Mouse (Mus musculus): ENCODE results near the gene Tor1aip2.
A peak's percentile ranks its signal among the peaks of the same experiment; 100 is the strongest.
"Not testable (repeated sequence)": the region's sequence is repeated elsewhere in the genome, so short reads cannot be mapped to it uniquely, and the experiment has no call there.

Gene Tor1aip2

DNA sequence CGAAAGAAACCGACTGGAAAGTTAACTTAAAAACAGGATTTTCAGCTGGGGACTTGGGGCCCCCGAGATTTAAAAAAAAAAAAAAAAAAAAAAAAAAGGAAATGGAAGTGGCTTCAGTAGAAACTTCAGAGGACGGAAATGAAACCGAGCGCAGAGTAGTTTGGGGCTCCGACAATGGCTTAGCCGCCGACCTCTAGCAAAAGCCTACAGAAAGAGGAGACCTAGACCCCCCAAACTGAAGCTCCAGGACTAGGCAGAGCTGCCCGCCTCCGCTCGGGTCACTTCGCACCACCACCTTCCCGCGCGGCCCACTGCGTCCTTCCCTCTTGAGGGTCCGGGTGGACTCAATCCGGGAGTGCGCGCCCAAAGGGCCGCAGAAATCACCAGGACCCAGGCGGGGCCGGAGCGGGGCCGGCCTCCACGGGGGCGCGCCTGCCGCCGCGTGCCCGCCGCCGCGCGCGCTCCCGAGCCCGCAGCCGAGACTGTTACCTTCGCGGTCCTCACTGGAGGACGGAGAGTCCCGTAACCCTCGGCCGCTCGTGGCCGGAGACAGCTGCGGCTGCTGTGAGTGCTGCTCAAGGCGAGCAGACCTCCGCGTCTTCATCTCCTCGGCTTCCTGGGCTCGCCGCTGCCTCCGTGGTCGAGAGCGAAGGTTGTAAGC, at the start of gene Tor1aip2:
TSS of gene Tor1aip2 (plus strand) at position 135 of the 661 bp plus-strand sequence.
- peak in 1 of 2 experiments; percentile 75 for DNase-seq (ENCODE audit: low spot score in 2 of 2)

- no peak for DNase-seq (ENCODE audit: low spot score in 2 of 2)
Measured at GRCm38 (mm10) chr1:155987625-155988024, 47.6 kb upstream of the Tor1aip2 start.

GRCm38 (mm10) chr1:155989387-155989786, 45.8 kb upstream of the Tor1aip2 start:
- DNase-seq (ENCODE audit: low spot score in 2 of 2), result no peak

DNA sequence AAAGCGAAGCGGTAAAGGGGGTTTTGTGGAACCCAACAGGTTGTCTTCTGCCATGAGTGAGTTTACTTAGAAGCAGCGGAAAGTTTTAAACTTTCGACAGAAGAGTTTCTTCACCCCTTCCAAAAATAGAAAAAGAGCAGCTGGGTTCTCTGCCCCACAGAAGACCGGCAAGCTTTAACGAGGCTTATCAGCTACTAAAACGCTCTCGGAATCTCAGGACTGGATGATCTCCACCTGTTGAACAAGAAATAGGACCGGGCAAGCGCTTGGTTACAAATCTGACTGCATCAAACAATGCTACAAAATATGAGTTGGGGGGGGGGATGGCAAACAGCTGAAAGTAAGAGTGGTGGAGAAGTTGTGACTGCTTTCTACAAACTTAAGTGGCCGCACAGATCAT, 44.8 kb upstream of the Tor1aip2 start:
- no peak for DNase-seq (ENCODE audit: low spot score in 2 of 2)

GRCm38 (mm10) chr1:155994524-155994923, 40.7 kb upstream of the Tor1aip2 start:
- DNase-seq (ENCODE audit: low spot score in 2 of 2), result no peak

DNA sequence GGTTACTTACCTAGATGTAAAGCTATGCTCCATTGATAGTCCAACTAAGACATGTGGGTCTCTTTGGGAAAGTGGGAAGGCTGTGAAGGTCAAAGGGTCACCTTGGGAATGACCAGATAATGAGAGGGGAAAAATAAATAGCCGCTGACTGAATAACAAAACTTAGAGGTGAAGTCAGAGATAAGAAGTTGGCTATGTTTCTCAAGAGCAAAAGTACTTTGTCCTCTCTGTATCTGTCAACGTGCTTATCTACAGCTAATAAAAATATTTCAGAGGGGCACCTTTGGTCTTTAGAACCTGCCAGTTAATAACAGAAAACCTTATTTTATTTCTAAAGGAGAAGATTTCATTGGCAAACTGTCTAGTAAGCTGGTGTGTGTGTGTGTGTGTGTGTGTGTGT, 39.6 kb upstream of the Tor1aip2 start:
- DNase-seq (ENCODE audit: low spot score in 2 of 2), result no peak

GRCm38 (mm10) chr1:156002366-156002765, 32.8 kb upstream of the Tor1aip2 start:
- no peak for DNase-seq (ENCODE audit: low spot score in 2 of 2)

DNA sequence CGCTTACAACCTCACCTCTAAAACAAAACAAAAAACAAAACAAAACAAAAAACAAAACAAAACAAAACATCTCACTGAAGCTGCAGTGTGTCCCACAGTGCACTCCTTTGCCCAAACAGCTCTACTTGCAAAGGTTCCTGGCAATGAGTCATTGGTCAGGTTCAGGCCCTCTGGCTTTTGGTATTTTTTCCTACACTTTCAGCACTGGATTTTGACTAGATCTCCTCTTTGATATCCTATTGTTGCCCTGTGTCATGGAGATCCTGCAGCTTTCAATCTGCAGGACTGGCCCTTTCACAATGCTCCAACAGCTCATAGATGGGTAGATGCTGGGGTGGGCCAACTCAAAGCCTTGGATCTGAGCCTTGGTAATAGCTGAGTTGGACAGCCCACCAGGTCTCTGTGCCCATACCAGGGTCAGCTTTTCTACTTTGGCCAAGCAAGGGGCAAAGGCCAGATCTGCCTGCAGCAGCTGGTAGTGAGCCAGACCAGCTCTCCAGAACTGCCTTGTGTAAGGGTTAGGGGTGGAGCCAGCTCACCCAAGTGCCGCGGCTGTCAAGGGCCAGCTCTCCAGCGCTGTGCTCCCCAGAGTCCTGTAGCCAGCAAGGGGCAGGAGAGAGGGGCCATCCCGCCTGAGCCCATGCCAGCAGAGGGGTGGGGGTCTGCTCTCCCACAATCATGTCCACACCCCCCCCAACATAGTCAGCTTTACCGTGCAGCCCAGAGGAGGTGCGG, 31.8 kb upstream of the Tor1aip2 start:
- no peak for DNase-seq (ENCODE audit: low spot score in 2 of 2)

DNA sequence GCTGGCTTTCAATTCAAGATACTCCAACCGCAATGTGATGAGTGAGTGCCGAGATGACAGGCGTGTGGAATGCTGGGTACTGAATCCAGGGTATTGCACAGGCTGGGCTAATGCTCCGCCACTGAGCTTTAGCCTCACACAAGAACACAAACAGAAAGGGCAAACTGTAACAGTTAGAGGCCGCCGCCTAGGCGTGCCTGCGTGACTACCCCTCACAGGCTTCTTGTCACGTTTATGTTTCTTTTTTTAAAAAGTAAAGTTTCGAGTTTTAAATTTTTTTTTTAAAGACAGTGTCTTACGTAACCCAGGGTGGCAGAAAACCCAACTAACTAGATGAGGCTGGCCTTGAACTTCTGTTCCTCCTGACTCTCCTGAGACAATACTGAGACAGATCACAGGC, 29.3 kb upstream of the Tor1aip2 start:
- no peak for DNase-seq (ENCODE audit: low spot score in 2 of 2)

DNA sequence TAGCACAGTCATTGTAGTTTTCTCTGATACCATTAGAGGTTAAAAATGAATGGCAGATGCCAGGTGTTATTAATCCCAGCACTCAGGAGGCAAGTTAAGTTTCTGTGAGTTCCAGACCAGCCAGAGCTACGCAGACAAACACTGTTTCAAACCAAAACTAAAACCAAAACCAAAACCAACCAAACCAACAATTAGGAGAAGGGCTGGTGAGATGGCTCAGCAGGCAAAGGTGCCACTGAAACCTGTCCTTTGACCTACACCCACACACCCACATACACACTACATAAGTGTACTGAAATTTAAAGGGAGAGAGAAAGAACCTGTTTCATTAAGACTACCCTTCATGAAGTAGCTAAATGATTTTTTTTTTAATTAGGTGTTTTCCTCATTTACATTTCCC, 26.2 kb upstream of the Tor1aip2 start:
- no peak for DNase-seq (ENCODE audit: low spot score in 2 of 2)

DNA sequence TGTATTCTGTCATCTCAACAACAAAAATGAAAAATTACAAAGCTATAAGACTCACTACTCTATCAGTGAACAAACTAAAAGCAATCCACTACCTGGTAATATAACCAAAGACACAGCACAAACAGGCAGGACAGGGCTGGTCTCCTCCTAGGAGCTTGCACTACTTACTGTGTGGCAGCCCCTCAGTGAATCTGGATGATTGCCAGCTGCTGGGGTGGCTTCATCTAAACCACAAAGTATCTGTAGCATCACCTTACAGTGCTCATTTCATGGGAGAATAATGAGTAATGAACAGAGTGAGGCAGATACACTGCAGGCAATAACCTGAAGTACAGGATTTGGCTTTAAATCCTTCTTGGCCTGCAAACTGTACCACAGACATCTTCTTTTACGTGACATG, 15.4 kb upstream of the Tor1aip2 start:
- DNase-seq (ENCODE audit: low spot score in 2 of 2), result no peak

- no peak for DNase-seq (ENCODE audit: low spot score in 2 of 2)
Measured at GRCm38 (mm10) chr1:156020402-156020801, 14.8 kb upstream of the Tor1aip2 start.

- no peak for DNase-seq (ENCODE audit: low spot score in 2 of 2)
Measured at GRCm38 (mm10) chr1:156024831-156025503, 10.2 kb upstream of the Tor1aip2 start.

GRCm38 (mm10) chr1:156027849-156028248, 7.4 kb upstream of the Tor1aip2 start:
- no peak for DNase-seq (ENCODE audit: low spot score in 2 of 2)

- DNase-seq (ENCODE audit: low spot score in 2 of 2), result no peak
Measured at GRCm38 (mm10) chr1:156028340-156028975, 6.7 kb upstream of the Tor1aip2 start.

DNA sequence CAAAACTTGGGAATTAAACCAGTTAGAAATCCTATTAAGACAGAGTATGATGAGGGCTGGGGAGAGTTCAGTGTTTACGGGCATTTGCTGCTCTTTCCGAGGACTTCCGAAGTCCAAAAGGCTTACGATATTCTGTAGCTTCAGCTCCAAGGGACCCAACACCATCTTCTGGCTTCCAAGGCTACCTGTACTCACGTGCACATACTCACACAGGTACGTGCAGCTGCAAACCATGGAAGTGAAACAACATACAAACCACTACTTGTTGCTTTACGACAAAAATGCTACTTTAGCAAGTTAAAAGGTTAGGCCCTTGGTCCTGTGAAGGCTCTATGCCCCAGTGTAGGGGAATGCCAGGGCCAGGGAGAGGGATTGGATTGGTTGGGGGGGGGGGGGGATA, 1.3 kb upstream of the Tor1aip2 start:
- DNase-seq (ENCODE audit: low spot score in 2 of 2), result no peak

DNA sequence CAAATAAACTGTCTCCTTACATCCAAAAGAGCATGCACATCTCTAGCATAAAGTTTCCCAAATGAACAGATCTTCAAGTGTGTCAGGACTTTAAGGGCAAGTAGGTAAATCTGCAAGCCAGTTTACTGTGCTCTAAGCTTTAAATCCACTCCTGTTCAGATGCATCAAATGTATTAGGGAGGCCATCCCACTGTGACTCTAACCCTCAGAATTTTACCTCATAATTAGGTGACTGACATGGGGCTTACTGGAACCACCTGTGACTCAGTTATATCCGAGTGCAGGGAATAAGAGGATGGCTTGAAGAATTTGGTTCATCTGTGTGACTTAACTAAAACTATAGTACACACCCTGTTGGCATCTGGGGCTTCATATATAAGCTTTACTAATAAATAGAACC, 542 bp upstream of the Tor1aip2 start:
- no peak for DNase-seq (ENCODE audit: low spot score in 2 of 2)

DNA sequence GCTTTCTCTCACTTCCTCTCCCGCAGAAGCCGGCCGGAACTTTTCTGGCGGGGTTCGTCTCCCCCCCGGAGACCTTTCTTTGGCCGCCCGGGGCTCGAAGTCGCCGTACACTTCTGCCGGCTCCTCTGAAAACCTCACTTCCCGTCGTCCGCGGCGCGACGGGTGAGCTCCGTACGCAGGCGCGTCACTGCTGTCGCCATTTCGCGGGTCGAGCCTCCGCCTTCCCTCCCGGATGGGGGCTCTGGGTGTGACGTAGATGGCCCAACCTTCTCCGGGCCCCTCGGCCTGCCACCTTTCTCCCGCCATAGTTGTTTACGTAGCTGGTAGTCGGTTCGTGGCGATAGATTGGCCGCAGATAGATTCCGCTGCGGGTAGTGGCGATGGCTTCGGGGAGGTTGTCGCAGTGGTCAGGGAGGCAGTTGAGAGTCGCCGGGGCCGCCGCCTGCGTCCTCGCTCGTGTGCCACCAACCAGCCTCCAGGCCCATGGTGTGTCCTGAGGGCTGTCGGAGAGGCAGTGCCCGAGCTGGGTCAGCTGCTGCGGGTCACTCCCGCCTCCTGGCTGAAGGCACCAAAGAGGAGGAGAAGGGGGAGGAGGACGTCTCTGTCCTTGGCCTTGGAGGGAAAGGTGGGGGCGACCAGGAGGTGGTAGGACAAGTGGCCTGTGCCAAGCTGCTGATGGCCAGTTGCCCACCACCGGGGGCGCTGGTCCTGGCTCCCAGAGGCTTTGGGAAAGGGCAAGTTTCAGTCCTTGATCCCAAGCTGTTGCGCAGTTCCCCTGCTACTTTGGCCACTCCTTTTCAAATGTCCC, 931 bp downstream of the Tor1aip2 start, which contains the start of gene Tor1aip1:
TSS of gene Tor1aip1 (minus strand) at position 551 of the 808 bp plus-strand sequence.
- DNase-seq (ENCODE audit: low spot score in 2 of 2), result peak; percentile 94 to 95

DNA sequence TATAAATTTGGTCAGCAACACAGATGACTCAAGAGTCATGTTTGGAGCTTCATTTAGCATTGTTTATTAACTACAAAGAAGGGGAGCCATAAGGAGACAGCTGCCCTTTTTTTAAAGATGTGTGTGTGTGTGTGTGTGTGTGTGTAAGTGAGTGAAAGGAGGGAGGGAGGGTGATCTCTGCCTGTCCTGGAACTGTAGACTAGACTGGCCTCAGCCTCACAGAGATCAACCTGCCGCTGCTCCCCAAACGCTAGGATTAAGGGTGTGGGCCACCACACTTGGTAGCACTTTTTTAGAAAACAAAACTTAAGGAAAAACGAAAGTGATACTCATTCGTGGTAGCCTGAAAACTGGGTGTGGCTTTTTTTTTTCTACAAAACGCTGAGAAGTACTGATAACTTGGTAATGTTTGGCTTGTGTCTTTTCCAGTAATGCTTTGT, 2.0 kb downstream of the Tor1aip2 start:
- peak; percentile 10 to 25 for DNase-seq (ENCODE audit: low spot score in 2 of 2)

DNA sequence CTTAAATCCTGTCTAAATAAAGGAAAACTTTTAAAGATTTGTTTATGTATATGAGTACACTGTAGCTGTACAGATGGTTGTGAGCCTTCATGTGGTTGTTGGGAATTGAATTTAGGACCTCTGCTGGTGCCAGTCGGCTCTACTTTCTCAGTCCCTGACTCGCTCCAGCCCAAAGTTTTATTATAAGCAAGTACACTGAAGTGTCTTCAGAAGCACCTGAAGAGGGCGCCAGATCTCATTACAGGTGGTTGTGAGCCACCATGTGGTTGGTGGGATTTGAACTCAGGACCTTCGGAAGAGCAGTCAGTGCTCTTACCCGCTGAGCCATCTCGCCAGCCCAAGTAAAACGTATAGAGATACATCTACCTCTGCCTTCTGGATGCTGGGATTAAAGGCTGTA, 4.8 kb downstream of the Tor1aip2 start:
- DNase-seq (ENCODE audit: low spot score in 2 of 2), result not testable (repeated sequence)

DNA sequence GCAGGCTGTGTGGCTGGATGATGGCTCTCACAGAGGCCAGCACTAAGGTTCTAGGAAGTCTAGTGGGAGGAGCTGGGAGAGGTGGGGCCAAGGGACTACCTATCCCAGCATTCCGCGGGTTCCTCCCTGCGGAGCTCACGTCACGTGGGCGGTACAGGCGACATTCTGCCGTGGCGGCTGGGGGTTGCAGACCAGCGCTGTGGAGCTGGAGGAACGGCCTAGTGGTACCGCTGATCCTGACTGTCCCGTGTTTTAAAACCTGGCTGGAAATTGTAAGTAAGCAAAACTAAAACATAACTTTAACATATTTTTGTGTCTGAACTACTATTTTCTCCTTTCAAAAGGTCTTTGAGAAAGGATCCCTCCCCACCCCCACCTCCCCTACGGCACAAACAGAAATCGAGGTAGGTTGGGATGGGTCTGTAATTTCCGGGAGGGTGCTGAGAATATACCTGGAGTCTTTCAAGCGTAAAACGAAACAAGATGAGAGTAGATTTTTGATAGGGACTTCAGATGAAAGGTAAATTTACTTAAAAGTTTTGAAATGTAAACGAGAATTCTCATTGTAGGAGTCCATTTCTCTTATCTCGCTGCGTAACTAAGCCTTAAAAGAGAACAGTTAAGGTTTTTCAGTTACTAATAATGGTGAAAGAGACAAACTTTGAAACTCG, 5.7 kb downstream of the Tor1aip2 start:
- peak; percentile 73 to 84 for DNase-seq (ENCODE audit: low spot score in 2 of 2)

Measured in spleen, postnatal 14 days (tissue).